Mouse (Mus musculus) cerebellum, adult 2 months (tissue): ENCODE measurements around the gene Tgm2.

Experiments used
- CTCF ChIP-seq: fragments of 200-500 bp; IDR thresholded peaks from 2 replicates; pipeline ENCODE4 v1.5.1; 2011; ENCODE audit warnings: low read depth, mild to moderate bottlenecking, control low read depth, low read length, moderate library complexity, borderline replicate concordance; ENCODE audit not compliant: insufficient read depth
- POLR2A ChIP-seq: fragments of 200-500 bp; IDR thresholded peaks from 2 replicates; pipeline ENCODE4 v1.6.1; 2011; ENCODE audit warnings: low read length, control low read depth, borderline replicate concordance; ENCODE audit not compliant: insufficient read depth

DNA sequence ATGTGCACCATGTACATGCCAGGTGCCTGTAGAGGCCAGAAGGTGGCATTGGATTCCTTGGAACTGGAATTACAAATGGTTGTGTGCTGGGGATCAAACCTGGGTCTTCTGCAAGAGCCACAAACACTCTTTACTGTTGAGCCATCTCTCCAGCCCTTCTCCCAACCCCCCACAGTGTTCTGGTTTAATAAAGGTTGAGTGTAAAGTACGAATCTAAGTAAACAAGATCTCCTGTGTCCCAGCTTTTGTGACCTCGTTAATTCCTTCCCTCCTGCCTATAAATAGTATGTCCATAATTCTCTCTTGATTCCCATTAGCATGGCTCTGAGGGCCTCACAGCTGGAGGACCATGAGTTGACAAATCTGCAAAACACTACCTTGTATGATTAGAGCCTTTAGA, 68.3 kb downstream of the Tgm2 start:
- TF ChIP-seq CTCF, result no peak
- TF ChIP-seq POLR2A, result no peak
